Mouse (Mus musculus) testis, postnatal 14 days (tissue): ENCODE results near the gene Lrr1.
"Not testable (repeated sequence)": the region's sequence is repeated elsewhere in the genome, so short reads cannot be mapped to it uniquely, and the experiment has no call there.

Experiments
- DNase-seq: peaks from one replicate; pipeline ENCODE4 v3.0.0; 2021; ENCODE audit warnings: low spot score

Lrr1 gene

DNA sequence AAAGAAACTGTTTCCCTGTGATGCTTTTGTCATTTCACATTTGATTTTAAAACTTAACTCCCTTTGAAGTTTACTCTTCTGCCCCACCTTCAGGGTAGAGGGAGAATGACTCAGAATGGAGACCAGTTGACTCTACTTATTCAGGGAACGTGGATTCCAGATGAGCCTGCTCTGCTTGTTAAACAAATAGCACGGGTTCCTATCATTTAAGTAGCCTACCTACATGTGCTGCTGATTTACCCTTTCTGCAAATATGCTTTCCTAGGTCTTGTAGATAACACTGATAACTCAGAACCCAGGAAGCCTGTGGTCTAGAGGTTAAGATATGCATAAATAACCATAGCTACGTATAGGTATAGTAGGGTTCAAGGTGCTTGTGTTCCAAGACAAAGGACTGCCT lies 3.7 kb upstream of the Lrr1 start:
- no peak for DNase-seq

DNA sequence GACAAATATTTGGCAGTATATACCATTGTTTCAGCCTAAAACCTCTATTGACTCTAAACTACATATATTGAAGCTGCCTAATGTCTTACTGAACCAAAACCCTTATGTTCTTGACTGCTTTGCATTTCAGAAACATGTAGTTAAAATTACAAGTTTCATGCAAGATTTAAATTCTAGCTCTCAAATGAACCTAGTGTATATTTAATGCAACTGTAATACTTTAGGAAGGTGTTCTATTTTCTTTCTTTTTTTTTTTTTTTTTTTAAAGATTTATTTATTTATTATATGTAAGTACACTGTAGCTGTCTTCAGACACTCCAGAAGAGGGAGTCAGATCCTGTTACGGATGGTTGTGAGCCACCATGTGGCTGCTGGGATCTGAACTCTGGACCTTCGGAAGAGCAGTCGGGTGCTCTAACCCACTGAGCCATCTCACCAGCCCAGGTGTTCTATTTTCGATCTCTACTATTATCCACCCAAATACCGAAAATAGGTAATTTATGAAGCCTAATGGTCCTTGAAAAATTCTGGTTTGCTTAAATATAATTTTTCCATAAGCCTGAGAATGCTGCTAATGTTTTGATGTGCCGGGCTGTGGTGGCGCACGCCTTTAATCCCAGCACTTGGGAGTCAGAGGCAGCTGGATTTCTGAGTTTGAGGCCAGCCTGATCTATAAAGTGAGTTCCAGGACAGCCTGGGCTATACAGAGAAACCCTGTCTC lies 1.6 kb upstream of the Lrr1 start:
- not testable (repeated sequence) for DNase-seq

DNA sequence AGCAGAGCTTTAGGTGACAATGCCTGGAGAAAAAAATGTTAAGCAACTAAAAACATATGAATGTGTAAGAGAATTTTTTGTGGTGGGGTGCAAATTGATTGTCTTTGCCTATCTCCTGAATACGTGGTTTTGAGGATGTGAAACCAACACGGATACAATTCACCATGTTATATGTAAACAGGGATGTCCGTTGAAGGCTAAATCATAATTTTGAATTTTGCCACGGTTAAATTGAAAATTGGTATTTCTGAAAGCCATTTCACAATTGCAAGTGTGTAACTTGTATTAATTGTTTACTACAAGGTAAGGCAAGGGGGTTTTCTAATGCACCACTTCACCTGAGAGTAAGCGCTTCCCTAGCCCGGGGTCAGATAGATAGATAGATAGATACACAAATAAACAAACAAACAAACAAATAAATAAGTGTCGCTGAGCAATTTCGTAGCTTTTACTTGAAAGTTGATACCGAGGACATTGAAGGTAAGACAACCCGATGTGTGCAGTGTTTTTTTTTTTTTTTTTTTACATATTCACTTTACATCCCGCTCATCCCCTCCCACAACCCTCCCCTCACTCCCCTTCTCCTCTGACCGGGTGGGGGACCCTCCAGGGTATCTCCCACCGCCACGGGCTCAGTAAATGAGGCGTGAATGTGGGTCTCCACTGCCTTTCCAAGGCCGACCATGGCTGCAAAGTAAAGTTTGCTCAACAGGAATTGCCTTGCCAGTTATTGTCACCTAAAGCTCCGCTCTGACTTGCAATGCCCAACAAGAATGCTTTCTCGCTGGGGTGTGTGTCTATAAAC lies 756 bp upstream of the Lrr1 start:
- DNase-seq, result no peak

DNA sequence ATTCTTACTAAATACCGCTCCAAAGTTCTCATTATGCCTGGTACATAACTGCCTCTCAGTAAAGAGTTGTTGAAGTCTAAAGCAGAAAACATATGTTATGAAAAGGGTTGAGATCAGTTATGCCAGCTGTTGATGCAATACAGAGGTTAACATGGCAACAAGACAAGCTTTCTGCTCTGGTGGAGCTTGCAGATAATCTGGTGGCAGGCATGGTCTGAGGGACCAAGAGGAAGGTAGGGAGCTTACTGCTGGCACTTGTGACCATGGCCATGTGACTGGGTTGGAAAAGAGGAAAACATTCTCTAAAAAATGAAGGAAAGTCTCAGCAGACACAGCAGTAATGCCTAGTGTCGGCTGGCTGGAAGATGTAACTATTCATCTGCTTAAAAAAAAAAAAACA lies 2.7 kb downstream of the Lrr1 start:
- DNase-seq, result no peak

DNA sequence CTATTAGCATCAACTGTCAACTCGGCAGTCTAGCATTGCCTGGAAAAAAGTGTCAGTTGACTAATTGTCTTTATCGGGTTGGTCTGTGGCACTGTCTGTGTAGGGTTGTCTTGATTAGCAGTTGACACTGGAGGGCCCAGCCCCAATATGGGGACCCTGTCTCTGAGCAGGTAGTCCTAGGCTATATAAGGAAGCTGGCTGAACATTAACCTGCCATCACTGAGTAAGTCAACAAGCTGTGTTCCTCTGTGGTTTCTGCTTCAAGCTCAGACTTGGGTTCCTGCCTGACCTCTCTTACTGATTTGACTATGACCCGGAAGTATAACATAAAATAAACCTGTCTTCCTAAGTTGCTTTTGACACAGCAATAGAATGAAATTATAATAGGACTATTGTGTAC lies 7.4 kb downstream of the Lrr1 start:
- no peak for DNase-seq

DNA sequence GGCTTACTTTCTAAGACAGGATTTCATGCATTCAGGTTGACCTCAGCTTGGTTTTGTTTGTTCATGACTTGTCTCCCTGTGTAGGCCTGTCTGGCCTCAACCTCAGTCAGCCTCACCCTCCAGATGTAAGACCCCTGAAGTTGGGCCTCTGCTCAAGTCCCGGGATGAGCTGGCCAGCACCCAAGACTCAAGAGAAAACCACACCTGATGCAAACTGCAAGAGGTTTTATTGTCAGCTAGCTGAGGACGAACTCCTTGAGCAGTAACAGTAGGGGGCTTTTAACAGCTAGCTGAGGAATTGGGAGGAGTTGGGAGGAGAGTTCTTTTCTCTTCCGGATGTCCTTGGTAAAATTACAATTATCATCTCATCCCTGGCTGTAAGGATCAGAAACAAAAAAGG lies 8.9 kb downstream of the Lrr1 start:
- no peak for DNase-seq

DNA sequence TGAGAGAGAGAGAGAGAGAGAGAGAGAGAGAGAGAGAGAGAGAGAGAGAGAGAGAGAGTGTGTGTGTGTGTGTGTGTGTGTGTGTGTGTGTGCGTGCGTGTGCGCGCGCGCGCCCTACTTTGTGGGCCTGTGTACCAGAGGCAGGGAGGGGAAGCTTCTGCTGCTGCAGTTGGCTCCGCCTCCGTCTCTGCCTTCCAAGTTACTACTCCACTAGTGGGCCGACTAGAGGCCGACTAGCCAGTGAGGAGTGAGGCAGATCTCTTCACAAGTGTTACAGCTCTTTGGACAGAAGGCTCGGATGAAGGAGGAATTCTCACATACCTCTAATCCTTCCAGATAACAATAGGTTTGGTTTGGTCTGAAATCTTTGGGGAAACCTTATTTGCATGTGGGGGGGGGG lies 10.8 kb downstream of the Lrr1 start:
- DNase-seq, result no peak

DNA sequence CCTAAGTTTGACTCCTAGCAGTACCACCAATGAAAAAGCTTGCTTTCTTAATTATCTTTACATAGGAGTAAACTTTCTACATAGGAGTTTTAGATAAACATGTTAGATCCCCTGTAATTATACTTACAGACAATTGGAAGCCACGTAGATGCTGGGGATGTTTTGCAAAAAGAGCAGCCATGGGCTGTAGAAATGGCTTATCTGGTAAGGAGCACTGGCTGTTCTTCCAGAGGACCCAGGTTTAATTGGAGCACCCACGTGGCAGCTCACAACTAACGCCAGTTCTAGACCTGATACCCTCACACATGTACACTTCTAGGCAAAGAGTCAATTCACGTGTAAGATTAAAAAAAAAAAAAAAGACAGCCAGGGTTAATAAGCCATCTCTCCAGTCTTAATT lies 13.2 kb downstream of the Lrr1 start:
- DNase-seq, result no peak

DNA sequence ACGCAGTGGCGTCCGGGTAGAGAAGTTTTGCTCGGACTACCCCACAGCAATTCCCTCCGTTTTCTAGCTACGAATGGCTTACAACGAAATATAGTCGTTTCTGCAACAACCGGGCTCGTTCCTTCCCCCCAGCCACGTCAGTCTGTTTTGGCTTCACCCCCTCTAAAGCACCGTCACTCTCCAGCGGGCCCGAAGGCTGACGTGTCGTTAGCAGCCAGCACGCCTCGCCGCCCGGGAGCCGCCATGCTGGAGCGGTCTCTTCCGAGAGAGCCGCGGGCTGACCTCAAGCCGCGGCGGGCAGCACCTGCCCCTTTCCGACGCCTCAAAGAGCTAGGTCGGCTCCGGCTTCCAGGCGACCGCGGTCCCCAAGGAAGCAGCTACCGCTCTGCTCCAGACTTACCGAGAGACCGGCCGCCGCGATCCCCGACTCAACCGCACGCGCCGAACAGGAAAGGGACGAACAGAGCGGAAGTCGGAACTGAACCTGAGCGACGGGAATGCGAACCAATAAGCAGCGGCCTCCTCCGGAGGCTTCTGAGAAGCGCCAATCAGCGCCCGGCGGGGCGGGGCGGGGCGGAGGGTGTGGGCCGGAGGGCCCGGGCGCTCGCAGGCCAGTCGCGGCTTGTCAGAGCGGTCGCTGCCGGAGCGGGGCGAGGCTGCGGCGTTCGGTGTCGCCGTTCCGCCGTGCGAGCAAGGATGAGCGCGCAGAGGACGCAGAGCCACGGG lies 15.1 kb downstream of the Lrr1 start, which contains the start of the genes Rpl36al and Mgat2:
Rpl36al (minus strand) TSS at position 501 of the 726 bp plus-strand sequence.
Mgat2 (plus strand) TSS at position 575 of the 726 bp plus-strand sequence.
- DNase-seq, result peak; percentile 99

DNA sequence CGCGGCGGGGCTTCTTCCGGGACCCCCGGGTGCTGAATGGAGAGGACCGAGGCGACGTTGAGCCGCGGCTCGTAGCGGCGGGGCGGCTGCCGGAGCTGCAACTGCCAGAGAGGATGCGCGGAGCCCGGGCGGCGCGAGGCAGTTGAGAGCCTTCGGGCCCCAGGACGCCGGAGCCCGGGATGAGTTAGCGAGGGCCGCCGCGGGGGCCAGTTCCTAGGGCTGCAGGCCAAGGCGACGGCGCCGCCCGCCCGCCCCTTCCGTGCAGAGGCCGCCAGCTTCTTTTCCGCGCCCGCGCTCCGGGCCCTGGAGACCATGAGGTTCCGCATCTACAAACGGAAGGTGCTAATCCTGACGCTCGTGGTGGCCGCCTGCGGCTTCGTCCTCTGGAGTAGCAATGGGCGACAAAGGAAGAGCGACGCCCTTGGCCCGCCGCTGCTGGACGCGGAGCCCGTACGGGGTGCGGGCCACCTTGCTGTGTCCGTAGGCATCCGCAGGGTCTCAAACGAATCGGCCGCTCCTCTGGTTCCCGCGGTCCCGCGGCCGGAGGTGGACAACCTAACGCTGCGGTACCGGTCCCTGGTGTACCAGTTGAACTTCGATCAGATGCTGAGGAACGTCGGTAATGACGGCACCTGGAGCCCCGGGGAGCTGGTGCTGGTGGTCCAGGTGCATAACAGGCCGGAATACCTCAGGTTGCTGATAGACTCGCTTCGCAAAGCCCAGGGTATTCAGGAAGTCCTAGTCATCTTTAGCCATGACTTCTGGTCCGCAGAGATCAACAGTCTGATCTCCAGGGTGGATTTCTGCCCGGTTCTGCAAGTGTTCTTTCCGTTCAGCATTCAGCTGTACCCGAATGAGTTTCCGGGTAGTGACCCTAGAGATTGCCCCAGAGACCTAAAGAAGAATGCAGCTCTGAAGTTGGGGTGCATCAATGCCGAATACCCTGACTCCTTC lies 16.0 kb downstream of the Lrr1 start:
- DNase-seq, result peak; percentile 76

DNA sequence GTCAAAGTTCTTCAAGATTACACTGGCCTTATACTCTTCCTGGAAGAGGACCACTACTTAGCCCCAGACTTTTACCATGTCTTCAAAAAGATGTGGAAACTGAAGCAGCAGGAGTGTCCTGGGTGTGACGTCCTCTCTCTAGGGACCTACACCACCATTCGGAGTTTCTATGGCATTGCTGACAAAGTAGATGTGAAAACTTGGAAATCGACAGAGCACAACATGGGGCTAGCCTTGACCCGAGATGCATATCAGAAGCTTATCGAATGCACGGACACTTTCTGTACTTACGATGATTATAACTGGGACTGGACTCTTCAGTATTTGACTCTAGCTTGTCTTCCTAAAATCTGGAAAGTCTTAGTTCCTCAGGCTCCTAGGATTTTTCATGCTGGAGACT lies 16.8 kb downstream of the Lrr1 start:
- no peak for DNase-seq

DNA sequence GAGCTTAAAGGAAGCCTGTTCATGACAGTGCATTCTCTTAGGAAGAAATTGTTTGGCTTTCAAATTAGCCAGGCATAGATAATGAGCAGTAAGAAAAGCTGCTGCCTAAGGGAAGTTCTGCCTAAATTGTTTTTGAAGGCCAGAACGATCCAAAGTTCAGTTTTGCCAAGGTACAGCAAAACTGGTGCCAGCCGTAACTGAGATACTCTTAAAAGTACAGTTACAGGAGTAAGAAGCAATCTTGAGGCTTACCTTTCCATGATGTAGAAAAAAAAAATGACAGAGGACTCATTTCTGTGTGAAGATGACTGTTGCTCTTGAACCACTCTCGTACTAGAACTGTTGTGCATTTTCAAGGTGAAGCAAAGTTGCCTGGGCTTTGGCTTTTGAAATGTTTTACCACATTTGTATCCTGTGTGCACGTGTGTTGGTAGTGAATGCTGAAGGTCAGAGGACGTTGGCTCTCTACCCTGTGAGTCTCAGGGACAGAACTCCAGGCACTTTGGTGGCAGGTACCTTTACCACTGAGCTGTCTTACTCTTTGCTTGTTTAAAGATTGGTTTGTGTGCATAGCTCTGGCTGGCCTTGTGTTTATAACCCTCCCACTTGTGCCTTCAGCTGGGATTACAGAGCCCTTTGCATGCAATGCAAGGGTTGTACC lies 18.3 kb downstream of the Lrr1 start:
- no peak for DNase-seq

DNA sequence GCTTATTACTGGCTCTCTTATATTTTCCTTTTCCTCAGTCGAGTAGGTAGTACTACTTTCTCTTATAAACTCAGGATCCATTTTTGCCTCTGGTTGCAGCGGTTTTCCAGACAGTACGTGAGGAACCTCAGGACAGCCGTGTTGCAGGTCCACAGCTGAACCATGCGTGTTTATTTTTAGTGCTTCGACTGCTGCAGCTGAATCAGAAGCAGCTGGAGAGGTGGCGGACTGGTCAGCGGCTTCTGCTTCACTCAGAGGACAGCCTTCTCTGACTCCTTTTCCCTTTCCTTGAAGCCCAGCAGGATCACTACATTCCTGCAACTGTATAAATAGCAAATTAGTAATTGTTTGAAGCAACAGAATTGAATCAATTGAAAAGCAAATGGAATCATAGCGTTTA lies 21.5 kb downstream of the Lrr1 start:
- no peak for DNase-seq

DNA sequence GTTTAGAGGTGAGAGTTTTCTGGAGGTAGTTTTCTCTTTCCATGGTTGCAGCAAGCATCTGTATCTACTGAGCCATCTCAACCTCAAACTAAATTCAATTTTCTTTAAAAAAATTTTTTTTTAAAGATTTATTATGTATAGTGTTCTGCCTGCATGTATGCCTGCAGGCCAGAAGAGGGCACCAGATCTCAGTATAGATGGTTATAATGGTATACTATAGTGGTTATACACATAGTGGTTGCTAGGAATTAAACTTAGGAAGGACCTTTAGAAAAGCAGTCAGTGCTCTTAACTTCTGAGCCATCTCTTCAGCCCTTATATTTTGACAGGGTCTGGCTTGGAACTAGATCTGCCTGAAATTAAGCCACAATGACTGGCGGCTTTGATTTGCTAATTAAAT lies 21.9 kb downstream of the Lrr1 start:
- DNase-seq, result no peak

DNA sequence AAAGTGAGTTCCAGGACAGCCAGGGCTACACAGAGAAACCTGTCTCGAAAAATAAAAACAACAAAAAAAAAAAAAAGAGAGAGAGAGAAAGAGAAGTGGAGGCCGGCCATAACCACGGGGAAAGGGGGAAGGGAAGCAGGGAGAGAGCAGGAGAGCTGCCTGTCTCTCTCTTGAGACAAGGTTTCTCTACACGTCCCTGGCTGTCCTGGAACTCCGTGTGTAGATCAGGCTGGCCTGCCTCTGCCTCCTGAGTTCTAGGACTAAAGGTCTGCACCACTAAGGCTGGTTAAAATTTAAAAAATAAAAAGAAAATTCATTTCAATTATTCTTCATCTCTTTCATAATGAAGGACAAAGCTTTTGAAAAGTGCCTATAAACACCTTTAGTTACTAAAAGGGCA lies 22.8 kb downstream of the Lrr1 start:
- no peak for DNase-seq

DNA sequence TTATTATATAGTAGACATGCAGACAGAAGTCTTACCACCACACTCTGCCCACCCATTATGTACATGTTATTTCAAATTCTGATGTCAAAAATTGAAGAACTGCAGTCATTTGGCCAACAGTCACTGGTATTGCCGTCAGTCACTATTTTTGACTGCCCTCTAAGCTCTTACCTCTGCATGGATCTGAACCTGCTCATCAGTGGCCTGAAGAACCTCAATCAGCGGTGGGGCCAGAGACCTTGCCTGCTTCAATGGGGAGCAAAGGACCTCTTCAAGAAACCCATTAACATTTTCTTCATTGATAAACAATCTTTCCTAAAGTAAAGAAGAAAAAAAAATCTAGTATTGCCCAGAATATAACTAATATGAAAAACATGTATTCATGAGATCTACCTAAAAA lies 24.0 kb downstream of the Lrr1 start:
- no peak for DNase-seq

DNA sequence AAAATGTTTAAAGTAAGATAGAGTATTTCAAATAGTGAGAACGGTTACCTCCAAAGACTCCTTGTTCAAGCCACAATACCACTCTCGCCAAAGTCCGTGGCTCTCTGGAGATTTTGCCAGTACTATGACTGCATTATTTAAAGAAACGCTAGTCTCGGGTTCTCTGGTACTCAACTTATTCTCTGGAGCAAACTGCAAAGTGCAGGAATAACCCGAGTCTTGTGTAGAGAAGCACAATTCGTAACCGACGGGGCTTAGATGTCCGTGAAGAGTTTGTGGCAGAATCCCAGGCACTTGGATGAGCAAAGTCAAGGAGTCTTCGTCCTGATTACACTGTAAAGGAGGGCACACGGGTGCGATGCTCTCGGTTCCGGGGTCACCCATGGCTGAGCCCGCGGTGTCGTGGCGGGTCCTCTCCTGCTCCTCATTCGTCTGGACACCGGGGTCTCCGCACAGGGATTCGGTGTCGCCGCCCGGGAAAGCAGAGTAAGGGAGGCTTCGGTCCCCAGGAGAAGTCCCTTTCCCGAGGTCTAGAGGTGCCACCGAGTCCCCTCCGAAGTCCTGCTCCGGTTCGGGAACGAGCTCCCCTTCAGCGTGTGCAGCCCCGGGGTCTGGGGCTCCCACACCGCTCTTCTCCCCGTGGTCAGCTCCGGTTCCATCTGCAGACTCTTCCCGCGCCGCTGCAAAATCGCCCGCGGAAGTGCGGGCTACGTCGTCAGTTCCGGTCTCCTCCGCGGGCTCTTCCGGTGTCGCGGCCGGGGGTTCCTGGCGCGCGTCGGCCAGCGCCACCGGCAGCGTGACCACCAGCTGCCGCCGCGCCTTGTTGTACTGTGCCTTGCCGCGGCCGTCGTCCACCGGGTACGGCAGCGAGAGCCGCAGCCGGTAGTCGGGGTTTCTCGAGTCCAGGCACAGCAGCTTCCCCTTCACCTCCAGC lies 28.1 kb downstream of the Lrr1 start, which contains the start of gene Gm49383:
Gm49383 (minus strand) TSS at position 661 of the 934 bp plus-strand sequence.
- peak; percentile 74 for DNase-seq

DNA sequence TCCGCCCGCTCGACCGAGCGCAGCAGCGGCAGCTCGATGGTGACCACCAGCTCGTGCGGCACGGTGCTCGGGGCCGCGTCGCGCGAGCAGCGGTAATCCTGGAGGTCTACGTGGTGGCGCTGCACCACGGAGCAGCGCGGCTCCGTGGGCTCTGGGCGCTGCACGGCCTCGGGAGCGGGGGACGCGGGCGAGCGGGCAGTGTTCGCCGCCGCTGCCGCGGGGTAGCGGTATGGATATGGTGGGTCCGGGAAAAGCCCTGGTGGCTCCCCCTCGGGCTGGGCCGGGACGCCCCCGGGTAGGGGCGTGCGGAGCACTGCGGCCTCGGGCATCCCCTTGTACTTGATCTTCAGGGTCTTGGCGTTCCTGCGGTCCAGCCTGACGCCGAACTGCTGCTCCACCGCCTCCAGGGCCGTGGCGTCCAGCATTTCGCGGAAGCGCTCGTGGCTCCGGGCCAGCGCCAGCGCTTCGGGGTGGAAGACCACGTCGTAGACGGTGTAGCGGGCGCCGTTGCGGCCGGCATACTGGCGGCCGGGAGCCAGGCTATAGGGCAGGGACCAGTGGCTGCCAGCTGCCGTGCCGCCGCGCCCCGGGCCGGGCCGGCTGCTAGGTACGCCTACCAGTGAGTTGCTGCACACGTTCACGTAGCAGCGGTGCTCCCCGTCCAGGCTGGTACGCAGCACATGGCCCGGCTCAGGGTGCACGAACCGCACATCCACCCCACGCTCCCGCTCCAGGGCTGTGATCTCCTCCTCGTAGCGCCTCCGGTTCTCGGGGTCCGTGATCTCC lies 29.0 kb downstream of the Lrr1 start:
- DNase-seq, result peak; percentile 62

DNA sequence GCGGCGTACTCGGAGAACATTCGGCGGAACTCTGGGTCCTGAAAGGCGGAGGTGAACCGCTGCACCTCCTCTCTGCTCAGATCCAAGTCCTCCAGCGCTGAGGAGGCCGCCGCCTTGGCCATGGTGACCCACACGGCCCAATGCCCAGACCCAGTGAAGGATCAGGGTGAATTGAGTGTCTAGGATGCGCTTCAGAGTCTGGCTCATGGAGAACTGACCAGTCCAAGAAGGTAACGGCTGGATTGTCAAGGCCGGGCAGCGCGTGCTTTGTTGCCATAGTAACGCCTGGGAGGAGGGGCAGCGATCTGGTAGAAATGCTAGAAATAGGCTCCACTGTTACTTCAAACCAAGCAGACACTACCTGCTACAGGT lies 29.5 kb downstream of the Lrr1 start, which contains the start of gene Dnaaf2:
Dnaaf2 (minus strand) TSS at position 266 of the 372 bp plus-strand sequence.
- peak; percentile 83 for DNase-seq
